Mouse (Mus musculus) cortical plate, adult 2 months (tissue): ENCODE data around the gene Rnf208.

Experiments
- CTCF ChIP-seq: fragments of 200-500 bp; IDR thresholded peaks from 2 replicates; pipeline ENCODE4 v1.5.1; 2011; ENCODE audit warnings: mild to moderate bottlenecking, control low read depth, low read length; ENCODE audit not compliant: insufficient read depth; ENCODE audit errors: extremely low read depth
- POLR2A ChIP-seq: fragments of 200-500 bp; IDR thresholded peaks from 2 replicates; pipeline ENCODE4 v1.6.1; 2011; ENCODE audit warnings: mild to moderate bottlenecking, low read length, control low read depth; ENCODE audit not compliant: insufficient read depth; ENCODE audit errors: extremely low read depth

GRCm38 (mm10) chr2:25225811-25226379 lies 16.2 kb upstream of the Rnf208 start:
- TF ChIP-seq CTCF (no peak), POLR2A (no peak)
